Mouse (Mus musculus): ENCODE measurements around the gene Rpl26. TPM values are rescaled to one million over a fixed set of nuclear protein-coding genes. Genes with fewer than 3 reads are reported as not detected.

The Rpl26 gene
- polyA plus RNA-seq, 2 experiments from 2014 or later, result 1,826 to 2,291 TPM

GRCm38 (mm10) chr11:68890625-68891024, 10.8 kb upstream of the Rpl26 start:
- no peak for ATAC-seq

DNA sequence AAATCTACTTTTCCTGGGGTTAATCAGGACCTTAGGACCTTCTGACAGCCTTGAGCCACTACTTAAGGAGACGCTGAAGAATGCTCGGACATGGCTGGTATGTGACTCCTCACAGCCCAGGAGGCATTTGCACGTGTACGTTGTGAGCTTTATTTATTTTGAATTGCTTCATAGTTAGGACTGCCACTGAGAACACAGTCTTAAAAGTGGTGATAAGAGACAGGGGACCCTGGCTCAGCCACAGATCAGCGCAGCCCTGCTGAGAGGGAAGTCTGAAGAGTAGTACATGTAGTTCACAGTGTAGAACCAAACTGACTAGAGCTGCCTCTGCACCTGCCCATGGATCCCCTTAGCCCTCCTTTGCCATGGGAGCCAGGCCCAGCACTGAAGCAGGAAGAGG, 9.6 kb upstream of the Rpl26 start:
- ATAC-seq, result no peak

DNA sequence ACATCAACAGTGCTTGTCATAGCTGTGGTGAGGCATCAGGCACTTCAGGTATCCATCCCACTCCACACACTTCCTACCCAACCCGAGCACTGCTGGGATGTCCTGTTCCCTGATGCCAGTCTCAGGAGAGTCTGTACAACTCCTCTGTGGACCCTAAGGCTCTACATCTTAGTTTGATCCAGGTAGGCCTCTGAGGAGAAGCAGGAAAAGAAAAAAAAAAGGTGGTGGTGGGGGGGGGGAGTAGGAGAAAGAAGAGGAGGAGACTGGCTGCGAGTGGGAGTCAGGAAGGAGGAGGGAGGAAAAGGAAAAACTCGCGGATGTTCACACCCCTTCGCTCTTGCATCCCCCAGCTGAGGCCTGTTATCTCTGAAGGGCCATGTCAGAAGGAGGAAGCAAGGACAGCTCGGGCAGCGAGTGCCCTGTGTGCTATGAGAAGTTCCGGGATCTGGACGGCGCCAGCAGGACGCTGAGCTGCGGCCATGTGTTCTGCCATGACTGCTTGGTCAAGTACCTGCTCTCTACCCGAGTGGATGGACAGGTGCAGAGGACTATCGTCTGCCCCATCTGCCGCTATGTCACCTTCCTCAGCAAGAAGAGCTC, 9.1 kb upstream of the Rpl26 start:
- ATAC-seq, result no peak

DNA sequence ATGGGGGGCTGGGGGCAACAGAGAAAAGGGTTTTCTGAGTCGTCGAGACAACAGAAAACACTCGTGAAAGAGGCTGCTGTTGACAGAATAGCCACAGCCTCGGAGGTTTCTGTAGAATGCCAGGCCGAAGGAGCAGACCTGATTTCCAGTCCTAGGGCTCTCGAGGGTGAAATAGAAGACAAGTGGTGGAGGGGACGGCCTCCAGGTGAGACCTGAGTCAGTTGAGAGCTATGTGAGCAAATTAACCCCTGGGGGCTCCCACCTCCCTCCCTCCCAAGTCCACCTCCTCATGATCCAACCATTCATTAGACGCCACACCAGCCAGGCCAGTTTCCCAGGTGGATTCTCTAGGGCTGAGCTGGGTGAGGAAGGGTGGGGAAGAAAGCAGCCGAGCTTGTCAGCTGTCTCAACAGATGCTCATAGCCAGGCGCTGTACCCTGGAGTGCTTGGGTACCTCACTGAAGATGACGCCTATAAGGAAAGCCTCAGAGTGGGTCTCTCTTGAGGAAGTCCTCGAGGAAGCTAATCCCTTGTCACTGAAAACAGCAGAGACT, 7.4 kb upstream of the Rpl26 start:
- no peak for ATAC-seq

- ATAC-seq, result no peak
Observed at GRCm38 (mm10) chr11:68896247-68896646, 5.1 kb upstream of the Rpl26 start.

GRCm38 (mm10) chr11:68897120-68897519, 4.3 kb upstream of the Rpl26 start:
- ATAC-seq, result no peak

- no peak for ATAC-seq
Observed at GRCm38 (mm10) chr11:68897838-68898237, 3.5 kb upstream of the Rpl26 start.

DNA sequence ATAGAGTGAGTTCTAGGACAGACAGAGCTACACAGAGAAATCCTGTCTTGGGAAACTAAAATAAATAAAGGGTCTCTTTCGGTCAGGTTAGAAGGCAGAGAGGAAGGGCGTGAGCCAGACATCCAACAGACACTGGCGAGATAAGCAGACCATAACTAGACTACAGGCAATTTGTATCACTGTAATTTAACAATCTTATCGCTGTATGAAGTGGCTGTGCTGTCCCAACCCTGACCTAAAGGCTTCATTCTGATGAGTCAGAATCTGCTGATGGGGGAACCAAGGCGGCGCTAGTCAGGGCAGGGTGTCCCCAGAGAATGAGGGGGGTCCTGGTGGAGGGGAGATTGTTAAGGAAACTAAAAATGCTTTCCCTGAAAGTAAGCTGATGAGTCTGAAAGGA, 2.6 kb upstream of the Rpl26 start:
- ATAC-seq, result no peak

DNA sequence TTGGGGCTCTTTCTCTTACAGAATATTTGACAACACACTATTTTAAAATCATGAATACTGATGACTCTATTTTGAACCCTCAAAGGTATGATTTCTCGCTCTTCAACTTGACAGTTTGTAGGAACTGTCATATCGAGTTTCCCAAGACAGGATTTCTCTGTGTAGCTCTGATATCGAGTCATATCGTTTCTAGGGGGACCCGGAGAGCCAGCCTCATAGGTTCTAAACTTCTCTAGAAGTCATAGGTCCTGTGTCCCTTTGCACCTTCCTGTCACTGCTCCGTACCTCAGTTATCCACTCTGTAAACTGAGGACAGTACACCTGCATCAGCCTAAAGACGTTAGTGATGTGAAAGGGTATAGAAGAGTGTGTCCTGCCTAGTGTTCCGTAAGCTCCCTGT, 1.6 kb upstream of the Rpl26 start:
- no peak for ATAC-seq

DNA sequence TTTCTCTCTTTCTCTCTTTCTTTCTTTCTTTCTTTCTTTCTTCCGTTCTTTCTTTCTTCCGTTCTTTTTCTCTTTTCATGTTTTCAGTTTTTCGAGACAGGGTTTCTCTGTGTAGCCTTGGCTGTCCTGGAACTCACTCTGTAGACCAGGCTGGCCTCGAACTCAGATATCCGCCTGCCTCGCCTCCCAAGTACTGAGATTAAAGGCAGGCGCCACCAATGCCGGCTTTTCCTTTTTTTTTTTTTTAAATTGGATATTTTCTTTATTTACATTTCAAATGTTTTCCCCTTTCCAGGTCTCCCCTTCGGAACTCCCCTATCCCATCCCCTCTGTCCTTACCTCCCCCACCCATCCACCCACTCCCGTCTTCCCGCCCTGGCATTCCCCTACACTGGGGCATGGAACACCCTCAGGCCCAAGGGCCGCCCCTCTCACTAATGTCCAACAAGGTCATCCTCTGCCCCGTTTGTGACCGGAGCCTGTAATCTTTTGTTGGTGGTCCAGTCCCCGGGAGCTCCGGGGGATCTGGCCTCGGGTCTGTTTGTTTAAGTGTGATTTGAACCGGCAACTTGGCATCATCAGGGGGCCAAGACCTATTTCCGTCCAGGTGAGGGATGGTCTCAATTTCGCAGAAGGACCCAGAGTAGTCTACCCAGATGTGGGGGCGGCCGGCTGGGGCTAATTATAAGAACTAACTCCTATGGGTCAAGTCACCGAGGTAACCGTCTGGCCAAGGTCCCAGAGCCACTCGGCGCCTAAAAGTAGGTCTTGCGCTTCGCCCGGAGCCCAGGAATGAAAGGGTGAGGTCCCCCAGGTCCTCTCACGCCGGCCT, 648 bp upstream of the Rpl26 start:
- no peak for ATAC-seq

- no peak for ATAC-seq
Observed at GRCm38 (mm10) chr11:68902047-68902364, 623 bp downstream of the Rpl26 start.

DNA sequence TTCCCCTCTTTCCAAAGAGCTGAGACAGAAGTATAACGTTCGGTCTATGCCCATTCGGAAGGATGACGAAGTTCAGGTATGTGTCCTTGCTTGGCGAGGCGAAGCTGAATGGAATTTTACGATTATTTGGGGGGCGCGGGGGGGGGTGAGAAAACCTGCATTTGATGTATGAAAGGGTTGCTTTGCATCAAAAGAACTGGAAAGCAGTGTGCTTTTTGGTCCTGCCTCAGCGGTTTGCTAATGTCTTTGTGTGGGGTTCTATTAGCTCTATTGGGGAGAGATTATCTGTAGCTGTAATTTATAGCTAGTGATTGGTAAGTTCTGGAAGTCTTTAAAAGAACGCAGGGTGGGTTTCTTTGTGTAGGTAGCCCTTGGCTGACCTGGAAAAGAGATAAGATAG, 984 bp downstream of the Rpl26 start:
- no peak for ATAC-seq

- no peak for ATAC-seq
Observed at GRCm38 (mm10) chr11:68902823-68903222, 1.4 kb downstream of the Rpl26 start.

DNA sequence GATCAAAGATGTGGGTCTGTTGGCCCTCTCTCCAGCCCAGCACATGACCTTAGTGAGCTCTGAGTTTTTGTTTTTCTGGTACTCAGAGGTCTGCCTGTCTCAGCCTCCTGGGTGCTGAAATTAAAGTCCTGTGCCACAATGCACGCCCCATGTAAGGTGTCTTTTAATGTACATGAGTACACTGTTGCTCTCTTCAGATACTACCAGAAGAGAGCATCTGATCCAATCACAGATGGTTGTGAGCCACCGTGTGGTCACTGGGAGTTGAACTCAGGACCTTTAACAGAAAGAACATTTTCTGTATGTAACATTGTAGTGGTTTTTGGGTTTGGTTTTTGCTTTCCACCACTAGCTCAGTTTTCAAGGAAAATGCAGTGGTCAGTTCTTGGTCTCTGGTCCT, 2.4 kb downstream of the Rpl26 start:
- ATAC-seq, result no peak

DNA sequence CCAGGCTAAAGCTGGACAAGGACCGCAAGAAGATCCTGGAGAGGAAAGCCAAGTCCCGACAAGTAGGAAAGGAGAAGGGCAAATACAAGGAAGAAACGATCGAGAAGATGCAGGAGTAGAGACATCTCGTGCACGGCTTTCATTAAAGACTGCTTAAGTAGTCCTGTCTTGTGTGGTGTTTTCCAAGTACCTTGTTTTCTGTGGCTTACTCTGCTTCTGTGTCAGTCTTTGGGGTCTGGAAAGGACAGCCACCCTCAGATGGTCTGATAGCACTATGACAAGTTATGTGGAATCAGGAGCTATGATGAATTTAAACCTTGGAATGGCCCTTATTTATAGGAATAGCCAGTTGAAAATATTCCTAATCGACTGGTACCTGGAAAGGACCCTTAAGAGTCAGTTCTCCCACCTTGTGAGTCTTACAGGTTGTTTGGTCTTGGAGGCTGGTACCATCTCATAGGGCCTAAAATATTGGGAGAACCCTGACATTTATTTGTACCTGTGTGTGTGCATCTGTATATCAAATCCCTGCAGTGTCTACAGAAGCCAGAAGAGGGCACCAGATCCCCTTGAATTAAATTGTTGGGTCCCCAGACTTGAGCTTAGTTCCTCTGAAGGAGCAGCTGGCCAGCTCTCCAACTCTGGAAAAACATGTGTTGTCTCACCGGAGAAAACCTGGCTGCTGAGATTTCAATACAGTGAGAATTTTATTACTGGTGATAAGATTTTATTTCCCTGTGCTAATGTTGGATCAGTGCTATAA, 3.2 kb downstream of the Rpl26 start:
- ATAC-seq, result no peak

DNA sequence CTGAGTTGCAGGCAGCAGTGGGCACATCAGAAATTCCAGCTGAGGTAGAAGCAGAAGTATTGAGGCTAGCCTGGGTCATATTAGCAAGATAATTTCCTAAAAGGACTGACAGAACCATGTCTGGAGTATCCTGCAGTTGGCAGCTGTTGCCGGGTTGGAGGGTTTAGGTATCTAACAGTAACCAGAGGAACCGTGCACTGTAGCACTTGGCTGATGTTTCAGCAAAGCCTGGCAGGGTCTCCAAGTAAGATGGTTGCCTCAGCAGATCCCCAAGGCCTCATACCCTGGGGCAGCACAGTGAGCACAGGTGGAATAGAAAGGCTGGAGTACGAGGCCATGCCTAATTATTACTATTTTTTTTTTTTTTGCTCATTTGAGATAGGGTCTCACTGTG, 3.8 kb downstream of the Rpl26 start:
- no peak for ATAC-seq

- no peak for ATAC-seq
Observed at GRCm38 (mm10) chr11:68905665-68906460, 4.5 kb downstream of the Rpl26 start.

GRCm38 (mm10) chr11:68906461-68906790, 5.0 kb downstream of the Rpl26 start:
- no peak for ATAC-seq

DNA sequence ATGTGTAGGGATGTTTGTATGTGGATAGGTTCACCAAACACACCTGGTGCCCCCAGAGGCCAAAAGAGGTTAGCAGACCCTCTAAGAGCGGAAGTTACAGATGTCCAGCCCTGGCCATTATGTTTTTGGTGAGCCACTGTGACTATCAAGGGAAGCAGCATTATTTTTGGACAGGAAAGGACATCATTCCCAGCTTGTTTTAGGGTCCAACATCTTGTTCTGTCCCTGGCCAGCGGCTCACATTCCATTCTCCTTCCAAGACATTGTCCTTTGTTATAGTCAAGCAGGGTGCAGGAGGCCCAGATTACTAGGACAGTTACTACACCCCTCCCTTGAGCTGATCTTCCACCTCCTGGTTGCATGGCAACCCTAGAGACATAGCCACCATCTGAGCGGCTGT, 5.9 kb downstream of the Rpl26 start:
- ATAC-seq, result no peak

GRCm38 (mm10) chr11:68908846-68909503, 7.6 kb downstream of the Rpl26 start:
- no peak for ATAC-seq

- no peak for ATAC-seq
Observed at GRCm38 (mm10) chr11:68911531-68912177, 10.3 kb downstream of the Rpl26 start.

DNA sequence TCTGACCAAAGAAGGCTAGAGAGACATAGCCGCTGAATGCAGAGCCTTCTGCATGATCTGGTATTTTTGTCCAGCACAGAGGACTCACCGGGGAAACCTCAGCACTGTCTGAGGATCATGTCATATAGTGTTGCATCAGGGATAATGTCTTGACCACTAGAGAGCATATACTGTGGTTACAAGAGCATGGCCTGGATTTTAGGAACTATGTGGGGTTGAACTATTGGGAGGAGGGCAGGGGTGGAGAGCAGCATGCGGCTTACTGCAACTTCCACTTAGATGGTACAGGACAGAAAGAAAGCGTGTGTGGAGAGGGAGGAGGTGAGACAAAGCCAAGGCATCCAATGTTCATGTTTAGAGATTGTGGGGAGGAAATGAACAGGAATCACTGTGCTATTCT, 13.2 kb downstream of the Rpl26 start:
- no peak for ATAC-seq
